Mouse (Mus musculus) ovary, adult 2 months (tissue): ENCODE data around the gene Ccdc91. TPM values are rescaled to one million over a fixed set of nuclear protein-coding genes. Genes with fewer than 3 reads are reported as not detected.

Experiments used
- polyA plus RNA-seq: library from polyadenylated mRNA; depleted of rRNA; stranded (reverse); fragments of >200 nt; gene quantifications from 2 replicates; pipeline ENCODE4 v1.2.3, GENCODE M21; 2012; rRNA removed

Gene Ccdc91
- 19.2 and 21.7 TPM in 2 replicates for polyA plus RNA-seq

DNA sequence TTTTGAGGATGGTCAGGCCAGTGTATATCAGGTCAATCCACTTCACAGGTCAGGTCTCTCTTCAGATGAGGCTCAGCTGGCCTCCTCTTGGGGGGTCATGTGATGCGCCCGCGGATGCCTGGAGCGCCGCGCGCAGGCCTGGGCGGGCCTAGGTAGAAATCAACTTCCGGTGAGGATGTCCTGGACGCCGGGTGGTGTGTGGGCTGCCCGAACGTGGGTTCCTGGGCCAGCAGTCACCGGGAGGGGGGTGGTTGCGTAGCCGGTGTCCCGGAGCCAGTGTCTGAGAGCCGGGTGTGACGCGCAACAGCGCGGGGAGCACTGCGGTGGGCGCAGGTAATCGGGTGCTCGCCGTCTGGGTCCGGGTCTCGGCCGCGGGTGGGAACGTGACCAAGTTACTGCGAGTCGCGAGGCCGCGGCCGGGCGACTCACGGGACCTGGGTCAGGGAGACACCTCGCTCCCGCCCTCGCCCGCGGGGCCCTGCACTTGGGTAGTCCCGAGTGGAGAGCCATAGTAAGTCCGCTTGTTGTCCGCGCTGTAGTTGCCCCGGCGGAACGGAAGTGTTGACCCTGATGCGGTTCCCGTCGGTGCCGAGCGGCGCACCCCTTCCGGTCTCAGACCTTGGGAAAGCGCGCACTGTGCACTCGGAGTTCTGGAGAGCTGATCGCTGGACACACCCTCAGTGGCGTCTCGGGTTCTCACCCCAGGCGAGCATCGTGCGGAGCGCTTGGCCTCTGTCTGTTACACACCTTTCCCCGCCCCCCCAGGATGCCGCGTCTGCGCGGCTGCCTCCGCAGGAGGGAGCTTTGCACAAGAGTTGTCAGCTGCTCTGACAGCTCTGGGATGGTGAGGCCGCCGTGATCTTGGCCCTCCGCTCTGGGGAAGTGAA, at the start of gene Ccdc91:
Ccdc91 (plus strand) TSS at position 102 of the 887 bp plus-strand sequence.

Other genes starting within 250 kb of the Ccdc91 start
- gene Pthlh, start 211.6 kb upstream of the Ccdc91 start, polyA plus RNA-seq: 1.2 and 1.9 TPM in 2 replicates